Mouse (Mus musculus): ENCODE data around the gene Zfp595. TPM values are rescaled to one million over a fixed set of nuclear protein-coding genes. Genes with fewer than 3 reads are reported as not detected.
"Not testable (repeated sequence)": the region's sequence is repeated elsewhere in the genome, so short reads cannot be mapped to it uniquely, and the experiment has no call there.

The Zfp595 gene
- 0.04 and 0.14 TPM in 2 replicates for polyA plus RNA-seq (2012; rRNA removed)

DNA sequence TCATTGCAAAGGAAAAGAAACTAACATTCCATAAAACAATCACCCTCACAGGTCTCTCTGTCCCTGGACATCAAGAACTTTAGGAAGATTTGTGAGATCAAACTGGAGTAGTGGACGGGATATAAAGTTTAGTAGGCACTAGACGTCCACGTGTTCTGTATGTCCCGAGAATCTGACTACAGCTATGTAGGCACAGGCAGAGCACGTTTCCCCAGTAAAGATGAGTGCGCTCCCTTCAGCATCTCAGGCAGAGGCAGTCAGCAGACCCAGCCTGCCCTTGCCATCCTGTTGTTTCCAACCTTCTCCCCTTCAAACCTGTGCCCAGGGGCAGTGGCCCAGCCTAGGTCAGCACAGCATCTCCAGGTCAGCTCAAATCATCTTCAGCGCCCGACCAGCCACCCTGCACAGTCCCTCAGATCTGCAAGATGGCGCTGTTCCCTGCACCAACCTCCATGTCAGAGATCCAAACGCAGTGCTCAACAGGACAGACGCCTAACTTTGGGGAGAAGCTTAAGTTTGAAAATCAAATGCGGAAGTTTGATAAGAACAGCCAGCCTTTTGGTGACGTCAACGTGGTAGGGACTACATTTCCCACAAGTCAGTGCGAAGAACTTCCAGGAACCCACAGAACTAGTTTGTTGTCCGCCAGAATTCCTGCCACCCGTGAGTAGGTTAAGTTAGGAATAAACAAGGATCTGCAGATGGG is at the start of gene Zfp595:
TSS of gene Zfp595 (minus strand) at position 552 of the 706 bp plus-strand sequence.
- Histone ChIP-seq H3K4me3 (ENCODE audit: low read depth, low read length) (peak within 1 kb of the TSS; percentile 66), H3K4me1 (ENCODE audit: control insufficient read depth, insufficient read depth, insufficient read length, low read length) (peaks cover 3% of the 10 kb centered on the region; the same call in 1 of the 2 replicates), H3K27ac (ENCODE audit: insufficient read depth, low read depth, low read length) (peak within 1 kb of the TSS; percentile 45), H3K27me3 (ENCODE audit: control insufficient read depth, insufficient read depth, low read length) (no peaks in the 10 kb centered on the region), H3K36me3 (ENCODE audit: control insufficient read depth, insufficient read depth, low read length) (no peaks in the 10 kb centered on the region; the same call in 1 of the 2 replicates)
- WGBS = 2% methylated on average over 17 of the region's 17 CpGs
- no peak for TF ChIP-seq POLR2A (IDR thresholded peaks at IDR 0.05; ENCODE audit: low read depth, low read length)
- TF ChIP-seq CTCF (IDR thresholded peaks at IDR 0.05; ENCODE audit: extremely low read depth, insufficient read length, insufficient replicate concordance, low read depth, low read length) = peak; percentile 55; the same call in 1 of the 2 replicates

DNA sequence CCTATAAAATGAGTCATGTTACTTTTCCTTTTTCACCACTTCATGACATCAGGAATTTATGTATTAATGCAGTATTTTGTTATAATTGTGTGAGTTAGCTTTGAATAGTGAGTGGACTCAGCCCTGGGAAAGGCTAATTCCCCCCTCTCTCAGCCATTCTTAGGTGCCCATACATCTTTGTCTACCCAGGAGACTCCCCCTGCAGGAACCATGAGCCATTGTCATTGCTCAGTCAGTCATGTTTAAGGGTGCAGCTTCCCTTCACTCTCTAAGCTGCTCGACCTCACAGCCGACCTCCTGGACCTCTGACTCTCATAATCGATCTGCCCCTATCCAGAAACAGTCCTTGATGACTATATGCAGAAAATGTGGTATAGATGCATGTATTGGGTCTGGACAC is 43.9 kb upstream of the Zfp595 start:
- not testable (repeated sequence) for H3K4me3 ChIP-seq (ENCODE audit: low read depth, low read length); H3K27ac ChIP-seq (ENCODE audit: insufficient read depth, low read depth, low read length); H3K27me3 ChIP-seq (ENCODE audit: control insufficient read depth, insufficient read depth, low read length); H3K4me1 ChIP-seq (ENCODE audit: control insufficient read depth, insufficient read depth, insufficient read length, low read length); H3K36me3 ChIP-seq (ENCODE audit: control insufficient read depth, insufficient read depth, low read length)
- 60% methylated on average over 3 of the region's 3 CpGs for WGBS

GRCm38 (mm10) chr13:67375050-67375911 is 42.9 kb upstream of the Zfp595 start, which contains the start of the genes Gm28041 and Zfp456:
TSS of gene Gm28041 (minus strand) at chr13:67375733.
TSS of gene Zfp456 (minus strand) at chr13:67375810.
- WGBS = 10% methylated on average over 14 of the region's 15 CpGs
- not testable (repeated sequence) for H3K4me1 ChIP-seq (ENCODE audit: control insufficient read depth, insufficient read depth, insufficient read length, low read length); H3K27me3 ChIP-seq (ENCODE audit: control insufficient read depth, insufficient read depth, low read length); H3K36me3 ChIP-seq (ENCODE audit: control insufficient read depth, insufficient read depth, low read length)
- Histone ChIP-seq H3K4me3 (ENCODE audit: low read depth, low read length) (peak within 1 kb of the TSS; percentile 70), H3K27ac (ENCODE audit: insufficient read depth, low read depth, low read length) (peak within 1 kb of the TSS; percentile 31; the same call in 1 of the 2 replicates)

GRCm38 (mm10) chr13:67360131-67360744 is 27.9 kb upstream of the Zfp595 start, which contains the start of the genes Gm28044 and Zfp953:
TSS of gene Gm28044 (minus strand) at chr13:67360536.
TSS of gene Zfp953 (minus strand) at chr13:67360605.
- Histone ChIP-seq H3K27me3 (ENCODE audit: control insufficient read depth, insufficient read depth, low read length) (no peaks in the 10 kb centered on the region), H3K27ac (ENCODE audit: insufficient read depth, low read depth, low read length) (peak within 1 kb of the TSS; percentile 52), H3K4me1 (ENCODE audit: control insufficient read depth, insufficient read depth, insufficient read length, low read length) (no peaks in the 10 kb centered on the region), H3K36me3 (ENCODE audit: control insufficient read depth, insufficient read depth, low read length) (no peaks in the 10 kb centered on the region), H3K4me3 (ENCODE audit: low read depth, low read length) (peak within 1 kb of the TSS; percentile 69)
- 1% methylated on average over 15 of the region's 15 CpGs for WGBS
- TF ChIP-seq POLR2A (IDR thresholded peaks at IDR 0.05; ENCODE audit: low read depth, low read length) (no peak), CTCF (IDR thresholded peaks at IDR 0.05; ENCODE audit: extremely low read depth, insufficient read length, insufficient replicate concordance, low read depth, low read length) (no peak; the same call in 1 of the 2 replicates)

- Histone ChIP-seq H3K4me3 (ENCODE audit: low read depth, low read length) (no peak overlapping the region), H3K27ac (ENCODE audit: insufficient read depth, low read depth, low read length) (no peak overlapping the region), H3K4me1 (ENCODE audit: control insufficient read depth, insufficient read depth, insufficient read length, low read length) (no peaks in the 10 kb centered on the region), H3K27me3 (ENCODE audit: control insufficient read depth, insufficient read depth, low read length) (no peaks in the 10 kb centered on the region), H3K36me3 (ENCODE audit: control insufficient read depth, insufficient read depth, low read length) (peaks cover 2% of the 10 kb centered on the region; the same call in 1 of the 2 replicates)
- TF ChIP-seq CTCF (IDR thresholded peaks at IDR 0.05; ENCODE audit: extremely low read depth, insufficient read length, insufficient replicate concordance, low read depth, low read length) (no peak), POLR2A (IDR thresholded peaks at IDR 0.05; ENCODE audit: low read depth, low read length) (no peak)
Measured at GRCm38 (mm10) chr13:67351854-67352253, 19.5 kb upstream of the Zfp595 start.

GRCm38 (mm10) chr13:67343422-67343821 is 11.1 kb upstream of the Zfp595 start:
- no peaks in the 10 kb centered on the region for H3K27me3 ChIP-seq (ENCODE audit: control insufficient read depth, insufficient read depth, low read length)
- 90% methylated on average over 2 of the region's 2 CpGs for WGBS
- TF ChIP-seq CTCF (IDR thresholded peaks at IDR 0.05; ENCODE audit: extremely low read depth, insufficient read length, insufficient replicate concordance, low read depth, low read length) = no peak

GRCm38 (mm10) chr13:67332877-67333276 is 507 bp upstream of the Zfp595 start:
- no peaks in the 10 kb centered on the region for H3K27me3 ChIP-seq (ENCODE audit: control insufficient read depth, insufficient read depth, low read length)
- no peak for TF ChIP-seq POLR2A (IDR thresholded peaks at IDR 0.05; ENCODE audit: low read depth, low read length)
- no peak for TF ChIP-seq CTCF (IDR thresholded peaks at IDR 0.05; ENCODE audit: extremely low read depth, insufficient read length, insufficient replicate concordance, low read depth, low read length)
- H3K27ac ChIP-seq (ENCODE audit: insufficient read depth, low read depth, low read length) = peak overlapping the region; percentile 45
- H3K4me1 ChIP-seq (ENCODE audit: control insufficient read depth, insufficient read depth, insufficient read length, low read length) = peaks cover 3% of the 10 kb centered on the region; the same call in 1 of the 2 replicates
- no peaks in the 10 kb centered on the region; the same call in none of the 2 replicates for H3K36me3 ChIP-seq (ENCODE audit: control insufficient read depth, insufficient read depth, low read length)
- 58% methylated on average over 1 of the region's 1 CpGs for WGBS
- peak overlapping the region; percentile 66; the same call in 1 of the 2 replicates for H3K4me3 ChIP-seq (ENCODE audit: low read depth, low read length)

More at GRCm38 (mm10) chr13:67343422-67343821, 11.1 kb upstream of the Zfp595 start:
- Histone ChIP-seq H3K4me3 (ENCODE audit: low read depth, low read length) (no peak overlapping the region), H3K27ac (ENCODE audit: insufficient read depth, low read depth, low read length) (no peak overlapping the region), H3K36me3 (ENCODE audit: control insufficient read depth, insufficient read depth, low read length) (peaks cover 26% of the 10 kb centered on the region), H3K4me1 (ENCODE audit: control insufficient read depth, insufficient read depth, insufficient read length, low read length) (no peaks in the 10 kb centered on the region)
